8 mouse cellular contexts compared by ENCODE assay signal in genomic region chr9:32115786-32116185, GRCm38 (mm10). TPM values are rescaled to one million over a fixed set of nuclear protein-coding genes. Genes with fewer than 3 reads are reported as not detected.
DNase-seq lines count a peak whose midpoint lies in the region; ATAC-seq and TF ChIP-seq lines count a peak whose summit lies in the region.
"Had no signal": no experiment of that assay in that cellular context is flagged by ENCODE, and none has a peak within 500 bp of the region (broad histone marks: within the 10 kb centered on the region; RNA-seq: fewer than 3 reads in every experiment).

TSS of gene Arhgap32 (plus strand) at chr9:32116136.

- peak within 1 kb of the TSS; percentile 36; the same call in 1 of the 2 replicates for H3K27ac ChIP-seq in kidney, postnatal 0 days
- H3K27ac ChIP-seq in cortical plate, adult 2 months (ENCODE audit: insufficient read depth, low read length): no peak within 1 kb of the TSS

- no peaks in the 10 kb centered on the region for H3K9me3 ChIP-seq in kidney, postnatal 0 days (replicated peaks; ENCODE audit: low read length)

- no peak for TF ChIP-seq POLR2A in cortical plate, adult 2 months (IDR thresholded peaks at IDR 0.05; ENCODE audit: extremely low read depth, insufficient read depth, low read length)

- no peak for TF ChIP-seq CTCF in kidney, postnatal 0 days (IDR thresholded peaks at IDR 0.05; ENCODE audit: low read depth)
- no peak for TF ChIP-seq CTCF in cortical plate, adult 2 months (IDR thresholded peaks at IDR 0.05; ENCODE audit: extremely low read depth, insufficient read depth, low read length)

- H3K4me1 ChIP-seq in kidney, postnatal 0 days (replicated peaks; ENCODE audit: insufficient read depth, low read length): peaks cover 3% of the 10 kb centered on the region; the same call in 1 of the 2 replicates
- H3K4me1 ChIP-seq in cortical plate, adult 2 months (ENCODE audit: control insufficient read depth, insufficient read depth, low read length): peaks cover 8% of the 10 kb centered on the region

- H3K4me2 ChIP-seq in kidney, postnatal 0 days (ENCODE audit: low read length): 0 out of 2 replicates have a peak within 1 kb of the TSS, but pooled peaks have one; percentile 6

- H3K27me3 ChIP-seq in kidney, postnatal 0 days (ENCODE audit: insufficient read depth, low read length): no peaks in the 10 kb centered on the region

- intact Hi-C loops in left cerebral cortex, postnatal 14 days (cut with DNase I): no loop called here

- DNase-seq in kidney, postnatal 0 days (ENCODE audit: low spot score): no peak
- DNase-seq in kidney, adult 8-10 months: no peak
- no peak for DNase-seq in adrenal gland, postnatal 10 days
- no peak for DNase-seq in left cerebral cortex, postnatal 14 days (ENCODE audit: low spot score in 2 of 2)
- DNase-seq in right cerebral cortex, adult 2 months (ENCODE audit: low spot score in 2 of 2): no peak
- DNase-seq in kidney, adult 18-20 months: no peak

- H3K4me3 ChIP-seq in kidney, postnatal 0 days (replicated peaks; ENCODE audit: low read depth, low read length): no peak within 1 kb of the TSS
- H3K4me3 ChIP-seq in cortical plate, adult 2 months (ENCODE audit: insufficient read depth, low read length): no peak within 1 kb of the TSS
- H3K4me3 ChIP-seq: erythroblast, embryonic 14.5 days had no signal

- H3K9ac ChIP-seq in kidney, postnatal 0 days (ENCODE audit: low read depth, low read length): no peak within 1 kb of the TSS

- no peaks in the 10 kb centered on the region for H3K36me3 ChIP-seq in kidney, postnatal 0 days (ENCODE audit: insufficient read depth, low read length)

- WGBS in kidney, postnatal 0 days: 88% methylated on average over 1 of the region's 1 CpGs

- 0 out of 2 replicates have a peak, but pooled peaks have one; percentile 29 for ATAC-seq in kidney, postnatal 0 days (replicated peaks; ENCODE audit: low FRiP score, low read depth)

RNA-seq across cellular contexts. Expression of gene Arhgap32, which starts in this region (rescaled TPM):
- 9.4 and 10.1 TPM in 2 replicates for polyA plus RNA-seq in kidney, postnatal 0 days (2015; fragmentation: Nextera tagmentation; extraction: Ambion mirVana)
- total RNA-seq in adrenal gland, postnatal 10 days (2021): 10 to 100 TPM; 38.2 to 39.2 TPM
- 56.1 and 62.2 TPM in 2 replicates for polyA plus RNA-seq in cortical plate, adult 2 months (2012; rRNA removed)
- total RNA-seq in left cerebral cortex, postnatal 14 days (2021): 100 to 1,000 TPM; 342 to 403 TPM
- polyA plus RNA-seq: erythroblast, embryonic 14.5 days had no signal

Comparison
In these comparisons a context has a peak if more than half of its experiments do, and no peak if none do; other contexts are left out.
1. RNA of gene Arhgap32 (total RNA-seq): 342 to 403 TPM in left cerebral cortex, postnatal 14 days; 38.2 to 39.2 TPM in adrenal gland, postnatal 10 days; every median in the first group is over 4 times any median in the second.